Mouse (Mus musculus) limb, embryonic 10.5 days (tissue): ENCODE results near the gene Ndufa13. TPM values are rescaled to one million over a fixed set of nuclear protein-coding genes. Genes with fewer than 3 reads are reported as not detected.

Source experiments
- DNase-seq: peaks from one replicate; pipeline ENCODE4 v3.0.0-alpha.2; 2017; ENCODE audit warnings: low spot score
- H3K27ac ChIP-seq: fragments of 300-500 bp; sonication (generic); 2 replicates; pipeline ENCODE4 v1.5.1; 2016; ENCODE audit warnings: mild to moderate bottlenecking
- H3K27me3 ChIP-seq: fragments of 300-500 bp; sonication (generic); 2 replicates; pipeline ENCODE4 v1.6.1; 2016; ENCODE audit warnings: low read depth, mild to moderate bottlenecking; ENCODE audit not compliant: poor library complexity, severe bottlenecking
- H3K36me3 ChIP-seq: fragments of 300-500 bp; sonication (generic); 2 replicates; pipeline ENCODE4 v1.6.1; 2016; ENCODE audit warnings: mild to moderate bottlenecking, moderate library complexity
- H3K4me1 ChIP-seq: fragments of 300-500 bp; sonication (generic); 2 replicates; pipeline ENCODE4 v1.6.1; 2016
- H3K4me3 ChIP-seq: fragments of 300-500 bp; sonication (generic); 2 replicates; pipeline ENCODE4 v1.5.1; 2016; ENCODE audit warnings: mild to moderate bottlenecking, moderate library complexity
- H3K9me3 ChIP-seq: fragments of 300-500 bp; sonication (generic); replicated peaks from 2 replicates; pipeline ENCODE4 v1.6.1; 2016; ENCODE audit warnings: mild to moderate bottlenecking
- WGBS: fragments of 180-500 bp; shearing (Covaris S2); methylation state at CpG from one replicate; pipeline ENCODE4 v1.1.7; 2016; 5-methylcytosine and 5-hydroxymethylcytosine counted together
- polyA plus RNA-seq: library from polyadenylated mRNA; unstranded; fragments of >200 nt; fragmentation: Nextera tagmentation; extraction: Ambion mirVana; gene quantifications from 2 replicates; pipeline ENCODE4 v1.2.1, GENCODE M21; 2016

Gene Ndufa13
- polyA plus RNA-seq, 1 experiment from 2014 or later, result 165 TPM

DNA sequence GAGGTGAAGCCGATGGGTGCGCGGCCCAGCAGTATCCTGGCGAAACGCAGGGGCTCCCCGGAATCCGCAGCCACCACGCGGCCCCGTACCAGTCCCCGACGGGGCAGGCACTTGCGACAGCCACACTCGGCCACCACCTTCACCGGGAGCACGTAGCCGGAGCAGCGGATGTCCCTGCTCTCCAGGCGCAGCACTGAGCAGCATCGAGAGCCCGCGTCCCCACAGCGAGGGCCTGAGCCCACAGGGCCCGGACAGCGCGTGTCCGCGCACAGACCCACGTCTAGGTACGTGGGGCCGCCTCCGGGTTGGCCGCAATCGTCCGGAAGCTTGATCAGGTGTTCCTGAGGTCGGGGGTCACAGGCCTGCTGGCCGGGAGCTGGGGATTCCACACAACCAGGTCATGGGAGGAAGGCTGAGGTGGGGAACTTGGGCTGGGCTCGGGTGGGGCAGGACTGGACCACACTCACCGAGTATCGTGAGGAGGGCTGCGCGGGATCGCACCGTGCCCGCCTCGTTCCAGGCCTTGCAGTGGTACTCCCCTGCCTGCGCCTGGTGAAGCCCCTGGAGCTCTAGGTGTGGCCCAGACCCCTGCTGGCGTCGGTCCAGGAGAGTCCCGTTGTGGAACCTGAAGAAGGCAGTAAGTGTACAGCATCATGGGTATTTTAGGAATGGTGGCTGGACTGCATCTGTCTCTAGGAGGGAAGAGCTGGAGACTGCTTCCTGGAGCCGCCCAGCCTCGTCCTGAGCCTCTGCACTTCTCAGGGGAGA, 19.3 kb downstream of the Ndufa13 start:
- 16% methylated on average over 52 of the region's 52 CpGs for WGBS

DNA sequence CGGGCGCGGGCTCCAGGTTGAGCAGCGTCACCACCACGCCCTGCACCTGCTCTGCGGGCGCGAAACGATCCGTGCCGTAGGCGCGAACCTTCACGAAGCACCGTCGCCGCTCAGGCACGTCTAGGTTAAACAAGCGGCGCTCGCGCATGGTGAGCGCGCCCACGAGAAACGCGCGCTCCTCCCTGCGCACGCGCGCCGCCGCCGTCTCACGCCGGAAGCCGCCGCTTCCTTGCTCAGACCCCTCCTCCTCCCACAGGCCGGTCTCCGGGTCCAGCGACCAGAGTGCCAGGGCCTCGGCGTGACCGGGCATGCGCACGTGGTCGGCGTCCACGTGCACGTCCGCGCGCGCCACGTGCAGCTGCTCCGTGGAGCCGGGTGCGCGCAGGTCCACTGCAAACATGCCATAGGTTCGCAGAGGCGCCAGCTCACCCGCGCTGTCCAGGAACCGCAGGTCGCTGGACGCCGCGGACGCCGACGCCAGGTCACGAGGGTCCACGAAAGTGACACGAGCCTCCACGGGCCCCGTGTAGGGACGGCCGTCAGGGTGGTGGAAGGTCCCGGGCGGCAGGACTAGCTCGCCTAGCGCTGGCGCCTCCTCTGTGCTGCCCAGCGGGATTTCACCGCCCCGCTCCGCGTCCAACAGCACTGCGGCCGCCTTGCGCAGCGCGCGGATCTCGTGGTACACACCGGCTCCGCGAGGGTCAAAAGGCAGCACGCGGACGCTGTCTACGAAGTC, 20.2 kb downstream of the Ndufa13 start:
- Histone ChIP-seq H3K27ac (peak overlapping the region; percentile 32; the same call in 1 of the 2 replicates), H3K9me3 (no peaks in the 10 kb centered on the region), H3K4me3 (peak overlapping the region; percentile 45), H3K4me1 (peaks cover 35% of the 10 kb centered on the region), H3K27me3 (peaks cover 100% of the 10 kb centered on the region), H3K36me3 (no peaks in the 10 kb centered on the region)
- WGBS, result 8% methylated on average over 103 of the region's 103 CpGs
- DNase-seq, result peak; percentile 68

More for the DNA sequence above, 19.3 kb downstream of the Ndufa13 start:
- Histone ChIP-seq H3K27me3 (peaks cover 100% of the 10 kb centered on the region), H3K9me3 (no peaks in the 10 kb centered on the region), H3K36me3 (no peaks in the 10 kb centered on the region), H3K4me1 (peaks cover 43% of the 10 kb centered on the region), H3K4me3 (peak overlapping the region; percentile 45), H3K27ac (peak overlapping the region; percentile 14; the same call in 1 of the 2 replicates)
- DNase-seq, result peak; percentile 51

DNA sequence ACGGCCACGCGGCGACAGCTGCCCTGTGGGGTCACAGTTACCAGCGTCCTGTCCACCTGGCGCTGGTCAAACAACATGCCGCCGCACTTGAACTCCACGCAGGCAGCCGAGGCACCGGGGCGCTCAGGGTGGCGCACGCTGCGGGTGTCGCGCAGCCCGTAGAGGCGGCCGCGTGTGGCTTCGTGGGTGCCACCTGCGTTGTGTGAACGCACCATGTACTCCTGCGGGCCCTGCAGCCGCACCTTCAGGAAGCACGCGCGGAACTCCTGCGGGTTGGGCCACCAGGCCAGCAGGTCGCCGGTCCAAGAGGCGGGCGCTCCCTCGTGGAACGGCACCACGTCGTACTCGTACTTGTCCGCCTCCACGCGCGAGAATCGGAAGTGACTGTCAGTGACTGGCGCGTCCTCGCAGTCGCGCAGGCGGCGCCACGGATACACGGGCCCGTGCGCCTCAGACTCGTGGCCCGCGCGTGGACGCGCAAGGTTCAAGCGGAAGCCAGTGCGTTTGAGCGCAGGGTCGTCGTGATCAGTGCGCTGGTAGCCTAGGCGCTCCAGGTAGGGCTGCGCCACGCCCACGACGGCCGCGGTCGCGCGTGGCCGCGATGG, 21.0 kb downstream of the Ndufa13 start:
- no peak for DNase-seq
- peak overlapping the region; percentile 45 for H3K4me3 ChIP-seq
- no peaks in the 10 kb centered on the region for H3K9me3 ChIP-seq
- peak overlapping the region; percentile 32; the same call in 1 of the 2 replicates for H3K27ac ChIP-seq
- H3K36me3 ChIP-seq, result no peaks in the 10 kb centered on the region
- H3K27me3 ChIP-seq, result peaks cover 100% of the 10 kb centered on the region
- H3K4me1 ChIP-seq, result peaks cover 28% of the 10 kb centered on the region
- WGBS, result 20% methylated on average over 79 of the region's 79 CpGs

DNA sequence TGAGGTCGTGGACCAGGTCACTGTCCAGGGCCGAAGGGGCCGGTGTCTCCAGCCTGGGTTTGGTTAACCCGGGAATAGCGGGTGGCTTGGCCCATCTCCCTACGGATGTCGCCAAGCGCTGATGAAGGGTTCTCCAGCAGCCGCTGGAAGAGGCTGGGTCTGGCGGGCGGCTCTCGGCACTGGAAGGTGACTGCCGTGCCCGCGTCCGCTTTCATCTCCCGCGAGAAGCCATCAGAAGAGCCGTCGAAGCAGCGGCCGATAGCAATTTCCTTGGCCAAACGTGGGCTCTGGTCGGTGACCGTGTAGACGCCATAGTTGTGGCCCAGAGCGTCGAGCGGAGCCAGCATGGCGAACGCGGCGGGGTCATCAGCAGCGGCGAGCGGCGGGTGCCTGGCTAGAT, 21.5 kb downstream of the Ndufa13 start:
- H3K4me3 ChIP-seq, result peak overlapping the region; percentile 45; the same call in 1 of the 2 replicates
- DNase-seq, result peak; percentile 46

DNA sequence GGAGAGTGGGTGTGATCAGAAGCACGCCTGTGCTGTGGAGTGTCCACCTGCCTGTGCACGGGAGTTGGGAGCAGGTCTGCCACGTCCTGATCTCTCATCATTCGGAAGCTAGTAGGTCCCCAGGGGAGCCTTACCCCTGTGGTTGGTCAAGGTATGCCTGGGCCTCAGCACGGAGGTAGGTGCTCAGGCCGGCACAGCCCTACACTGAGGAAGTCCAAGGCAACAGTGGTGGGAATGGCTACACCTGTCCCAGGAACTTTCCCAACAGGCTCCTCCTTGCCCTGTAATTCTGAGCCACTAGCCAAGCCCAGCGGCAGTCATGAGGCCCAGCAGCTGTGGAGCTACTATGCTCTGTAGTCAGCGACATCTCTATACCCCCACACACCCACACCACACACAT, 22.7 kb downstream of the Ndufa13 start:
- 64% methylated on average over 8 of the region's 8 CpGs for WGBS
- DNase-seq, result no peak
- Histone ChIP-seq H3K4me1 (peaks cover 24% of the 10 kb centered on the region), H3K4me3 (no peak overlapping the region), H3K9me3 (no peaks in the 10 kb centered on the region), H3K27me3 (peaks cover 97% of the 10 kb centered on the region), H3K36me3 (no peaks in the 10 kb centered on the region), H3K27ac (no peak overlapping the region)

More for the DNA sequence above, 21.5 kb downstream of the Ndufa13 start:
- WGBS, result 10% methylated on average over 37 of the region's 37 CpGs
- Histone ChIP-seq H3K4me1 (peaks cover 26% of the 10 kb centered on the region), H3K27ac (no peak overlapping the region), H3K27me3 (peaks cover 100% of the 10 kb centered on the region), H3K9me3 (no peaks in the 10 kb centered on the region), H3K36me3 (no peaks in the 10 kb centered on the region)

DNA sequence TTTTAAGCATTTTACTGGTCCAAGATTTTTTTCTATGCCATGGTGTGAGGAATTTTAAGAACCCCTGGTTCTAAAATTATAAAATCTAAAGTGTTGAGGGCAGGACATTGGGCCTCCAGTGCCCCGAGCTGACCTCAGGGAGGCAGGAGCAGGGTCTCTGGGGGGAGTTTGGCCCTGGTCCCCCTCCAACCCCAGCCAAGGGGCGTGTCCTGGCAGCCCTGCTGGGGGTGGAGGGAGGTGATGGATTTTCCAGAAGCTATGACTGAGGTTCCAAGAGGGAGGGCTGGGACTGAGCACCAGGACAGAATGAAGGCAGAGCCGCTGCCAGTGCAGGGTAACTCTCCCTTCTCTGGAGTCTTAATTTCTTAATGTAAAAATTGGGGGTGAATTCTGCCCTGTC, 24.4 kb downstream of the Ndufa13 start:
- no peak overlapping the region for H3K4me3 ChIP-seq
- H3K27me3 ChIP-seq, result peaks cover 92% of the 10 kb centered on the region
- no peaks in the 10 kb centered on the region for H3K36me3 ChIP-seq
- DNase-seq, result no peak
- no peak overlapping the region for H3K27ac ChIP-seq
- WGBS, result 65% methylated on average over 3 of the region's 3 CpGs
- peaks cover 22% of the 10 kb centered on the region for H3K4me1 ChIP-seq
- H3K9me3 ChIP-seq, result no peaks in the 10 kb centered on the region

DNA sequence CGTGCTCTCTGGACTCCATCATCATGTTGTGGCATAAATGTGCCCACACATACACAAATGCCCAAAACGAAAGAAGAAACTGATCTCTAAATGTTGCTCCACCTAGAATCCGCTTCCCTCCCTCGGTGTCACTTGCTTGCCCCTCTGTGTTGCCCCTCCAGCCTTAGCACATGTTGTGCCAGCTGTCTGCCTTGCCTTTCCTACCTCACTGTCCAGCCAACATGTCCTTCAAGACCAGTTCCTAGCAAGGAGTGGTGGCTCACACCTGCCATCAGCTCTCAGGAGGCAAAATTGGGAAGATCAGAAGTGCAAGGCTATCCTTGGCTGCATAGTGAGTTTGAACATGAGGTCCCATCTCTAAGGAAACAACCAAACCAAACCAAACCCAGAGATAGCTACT, 25.0 kb downstream of the Ndufa13 start:
- Histone ChIP-seq H3K9me3 (no peaks in the 10 kb centered on the region), H3K4me3 (no peak overlapping the region), H3K27ac (no peak overlapping the region), H3K4me1 (peaks cover 16% of the 10 kb centered on the region), H3K27me3 (peaks cover 86% of the 10 kb centered on the region), H3K36me3 (no peaks in the 10 kb centered on the region)
- WGBS, result 86% methylated on average over 4 of the region's 4 CpGs
- no peak for DNase-seq

DNA sequence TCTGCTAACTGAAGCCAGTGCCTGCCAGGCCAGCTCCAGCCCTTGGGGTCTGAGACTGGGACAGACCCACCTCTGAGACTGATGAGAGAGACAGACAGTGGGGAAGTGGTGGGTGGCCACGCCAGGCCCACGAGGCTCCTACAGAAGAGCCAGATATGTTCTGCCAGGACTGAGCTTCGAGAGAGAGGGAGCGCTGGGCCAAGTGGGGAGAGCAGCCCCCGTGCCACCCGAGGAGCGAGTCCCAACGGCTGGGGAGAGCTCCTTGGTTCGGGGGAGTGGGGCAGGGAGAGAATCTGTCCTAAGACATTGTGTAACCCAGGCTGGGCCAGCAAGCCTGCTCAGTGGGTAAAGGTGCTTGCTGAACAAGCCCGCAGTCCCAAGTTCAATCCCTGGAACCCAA, 25.4 kb downstream of the Ndufa13 start:
- DNase-seq, result no peak
- no peaks in the 10 kb centered on the region for H3K36me3 ChIP-seq
- peaks cover 82% of the 10 kb centered on the region for H3K27me3 ChIP-seq
- peaks cover 12% of the 10 kb centered on the region for H3K4me1 ChIP-seq
- H3K4me3 ChIP-seq, result no peak overlapping the region
- WGBS, result 81% methylated on average over 10 of the region's 10 CpGs
- no peaks in the 10 kb centered on the region for H3K9me3 ChIP-seq
- H3K27ac ChIP-seq, result no peak overlapping the region

DNA sequence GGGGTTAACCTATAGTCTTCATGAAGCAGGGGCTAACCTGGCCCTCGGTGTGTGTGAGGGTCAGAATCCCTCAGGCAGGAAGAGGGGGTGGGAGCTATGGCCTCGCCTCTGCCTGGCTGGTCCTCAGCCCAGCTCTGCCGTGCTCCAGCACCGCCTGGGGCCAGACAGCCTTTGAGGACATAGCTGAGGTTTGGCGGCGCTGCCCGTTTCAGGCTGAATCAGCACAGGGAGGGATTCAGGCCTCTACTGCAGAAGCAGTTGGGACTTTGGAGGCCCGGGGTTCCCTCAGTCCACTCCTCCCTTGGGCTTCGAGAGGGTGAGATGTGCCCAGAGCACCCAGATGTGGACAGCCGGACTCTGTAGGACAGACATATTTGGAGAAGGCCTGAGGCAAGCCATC, 26.3 kb downstream of the Ndufa13 start:
- no peaks in the 10 kb centered on the region for H3K9me3 ChIP-seq

DNA sequence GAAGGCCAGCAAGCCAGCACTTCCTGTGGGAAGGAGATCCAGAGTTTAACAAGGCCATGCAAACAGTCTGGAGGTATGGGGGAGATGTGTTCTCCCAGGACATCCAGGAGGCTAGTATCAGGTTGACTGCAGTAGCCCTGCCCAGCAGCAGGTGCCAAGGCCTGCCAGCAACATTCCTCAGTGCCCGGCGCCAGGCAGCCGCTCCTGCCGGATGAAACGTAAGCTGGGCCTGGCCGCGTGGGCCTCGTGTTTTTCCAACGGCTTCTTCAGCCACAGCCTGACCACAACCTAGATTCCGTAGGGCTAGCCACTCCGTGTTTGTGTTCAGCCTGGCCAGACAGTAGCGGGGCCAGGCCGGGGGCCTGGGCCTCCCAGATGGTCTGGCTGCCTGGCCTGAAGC, 27.7 kb downstream of the Ndufa13 start:
- Histone ChIP-seq H3K9me3 (no peaks in the 10 kb centered on the region), H3K36me3 (no peaks in the 10 kb centered on the region), H3K27ac (no peak overlapping the region), H3K27me3 (peaks cover 64% of the 10 kb centered on the region), H3K4me1 (no peaks in the 10 kb centered on the region), H3K4me3 (no peak overlapping the region)
- DNase-seq, result no peak
- WGBS, result 86% methylated on average over 13 of the region's 13 CpGs

More for the DNA sequence above, 26.3 kb downstream of the Ndufa13 start:
- peaks cover 73% of the 10 kb centered on the region for H3K27me3 ChIP-seq
- H3K36me3 ChIP-seq, result no peaks in the 10 kb centered on the region
- H3K4me3 ChIP-seq, result no peak overlapping the region
- no peak for DNase-seq
- H3K27ac ChIP-seq, result no peak overlapping the region
- WGBS, result 43% methylated on average over 10 of the region's 10 CpGs
- peaks cover 4% of the 10 kb centered on the region for H3K4me1 ChIP-seq

DNA sequence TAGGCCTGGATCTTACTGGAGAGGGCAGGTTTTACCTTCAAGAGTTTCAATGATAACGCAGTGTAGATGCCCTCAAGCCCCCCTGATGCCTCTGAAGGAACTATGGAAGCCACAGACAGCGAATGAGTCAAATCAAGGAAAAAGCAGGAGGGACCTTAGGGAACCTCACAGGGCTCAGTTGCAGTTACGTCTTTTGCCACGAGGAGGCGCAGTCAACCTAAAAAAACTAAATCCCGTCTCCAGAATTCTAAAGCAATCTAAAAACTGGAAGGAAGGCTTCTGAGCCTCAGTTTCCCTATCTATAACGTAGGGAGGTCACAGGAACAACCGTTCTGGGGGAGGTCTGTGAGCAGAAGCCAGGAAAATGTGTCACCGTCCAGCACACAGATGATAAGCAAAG, 28.2 kb downstream of the Ndufa13 start:
- peak; percentile 74 for DNase-seq
- WGBS, result 11% methylated on average over 9 of the region's 9 CpGs
- no peak overlapping the region for H3K4me3 ChIP-seq
- no peak overlapping the region for H3K27ac ChIP-seq
- H3K27me3 ChIP-seq, result peaks cover 59% of the 10 kb centered on the region
- H3K4me1 ChIP-seq, result no peaks in the 10 kb centered on the region
- H3K9me3 ChIP-seq, result no peaks in the 10 kb centered on the region
- no peaks in the 10 kb centered on the region for H3K36me3 ChIP-seq

DNA sequence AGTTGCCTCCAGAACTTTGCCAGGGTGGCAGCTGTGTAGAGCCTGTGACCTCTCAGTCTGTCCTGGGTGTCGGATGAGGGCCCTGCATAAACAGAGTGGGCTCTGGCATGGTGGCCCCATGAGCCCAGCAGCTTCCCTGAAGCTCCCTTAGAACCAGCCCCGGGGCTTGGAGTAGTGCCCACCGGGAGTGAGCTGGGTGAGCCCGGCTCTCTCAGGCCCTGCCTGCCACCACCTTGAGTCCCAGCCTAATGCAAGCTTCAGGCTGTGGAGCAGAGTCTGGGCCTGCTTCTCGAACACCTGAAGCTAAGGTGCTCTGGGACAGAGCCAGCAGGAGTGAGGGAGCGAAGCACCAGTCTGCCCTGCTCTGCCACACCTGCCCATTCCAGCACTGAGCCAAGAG, 31.5 kb downstream of the Ndufa13 start:
- DNase-seq, result no peak
- H3K27me3 ChIP-seq, result peaks cover 27% of the 10 kb centered on the region
- no peak overlapping the region for H3K4me3 ChIP-seq
- no peaks in the 10 kb centered on the region for H3K36me3 ChIP-seq
- 85% methylated on average over 6 of the region's 6 CpGs for WGBS
- no peaks in the 10 kb centered on the region for H3K4me1 ChIP-seq
- H3K27ac ChIP-seq, result no peak overlapping the region
- H3K9me3 ChIP-seq, result no peaks in the 10 kb centered on the region
